Mouse (Mus musculus): Measurements from ENCODE around the gene Mlh3. TPM values are rescaled to one million over a fixed set of nuclear protein-coding genes. Genes with fewer than 3 reads are reported as not detected.
A peak's percentile ranks its signal among the peaks of the same experiment; 100 is the strongest.

Gene Mlh3
- polyA plus RNA-seq, 2 experiments, result 8.6 to 12.3 TPM

- Histone ChIP-seq H3K9ac (ENCODE audit: low read depth, low read length, severe bottlenecking) (no peak overlapping the region), H3K36me3 (ENCODE audit: control insufficient read depth, insufficient read depth, low read length) (peaks cover 44% of the 10 kb centered on the region), H3K4me2 (replicated peaks; ENCODE audit: low read depth, low read length, severe bottlenecking) (no peak overlapping the region), H3K9me3 (ENCODE audit: control insufficient read depth, low read length) (no peaks in the 10 kb centered on the region), H3K27ac (replicated peaks; ENCODE audit: low read depth, low read length) (no peak overlapping the region), H3K27me3 (ENCODE audit: control insufficient read depth, insufficient read depth, low read length) (no peaks in the 10 kb centered on the region), H3K4me1 (ENCODE audit: control insufficient read depth, insufficient read depth, low read length) (no peaks in the 10 kb centered on the region), H3K4me3 (replicated peaks; ENCODE audit: low read length) (no peak overlapping the region)
- ATAC-seq (ENCODE audit: low FRiP score, low read depth) (peak; percentile 89), DNase-seq (ENCODE audit: low spot score) (peak; percentile 65)
- no peak for TF ChIP-seq POLR2A (IDR thresholded peaks at IDR 0.05; ENCODE audit: borderline replicate concordance, extremely low read depth, insufficient read depth, insufficient read length)
- WGBS, result 38% methylated on average over 7 of the region's 7 CpGs
Observed at GRCm38 (mm10) chr12:85227227-85227626, 43.2 kb downstream of the Mlh3 start.

GRCm38 (mm10) chr12:85219905-85220290 lies 50.5 kb downstream of the Mlh3 start:
- Histone ChIP-seq H3K4me3 (replicated peaks; ENCODE audit: low read length) (peak overlapping the region; percentile 86), H3K4me1 (ENCODE audit: control insufficient read depth, insufficient read depth, low read length) (peaks cover 18% of the 10 kb centered on the region), H3K27ac (replicated peaks; ENCODE audit: low read depth, low read length) (peak overlapping the region; percentile 65), H3K9ac (ENCODE audit: low read depth, low read length, severe bottlenecking) (peak overlapping the region; percentile 66), H3K4me2 (replicated peaks; ENCODE audit: low read depth, low read length, severe bottlenecking) (peak overlapping the region; percentile 83), H3K27me3 (ENCODE audit: control insufficient read depth, insufficient read depth, low read length) (no peaks in the 10 kb centered on the region), H3K36me3 (ENCODE audit: control insufficient read depth, insufficient read depth, low read length) (peaks cover 43% of the 10 kb centered on the region), H3K9me3 (ENCODE audit: control insufficient read depth, low read length) (no peaks in the 10 kb centered on the region)
- no peak for ATAC-seq (ENCODE audit: low FRiP score, low read depth)
- WGBS, result 4% methylated on average over 11 of the region's 12 CpGs
- no peak for DNase-seq (ENCODE audit: low spot score)
- no peak for TF ChIP-seq POLR2A (IDR thresholded peaks at IDR 0.05; ENCODE audit: borderline replicate concordance, extremely low read depth, insufficient read depth, insufficient read length)

- WGBS, result under 1% methylated on average over 49 of the region's 54 CpGs
- Histone ChIP-seq H3K4me3 (replicated peaks; ENCODE audit: low read length) (peak within 1 kb of the TSS; percentile 86), H3K4me1 (ENCODE audit: control insufficient read depth, insufficient read depth, low read length) (peaks cover 18% of the 10 kb centered on the region), H3K9me3 (ENCODE audit: control insufficient read depth, low read length) (no peaks in the 10 kb centered on the region), H3K4me2 (replicated peaks; ENCODE audit: low read depth, low read length, severe bottlenecking) (peak within 1 kb of the TSS; percentile 83), H3K9ac (ENCODE audit: low read depth, low read length, severe bottlenecking) (peak within 1 kb of the TSS; percentile 66), H3K27ac (replicated peaks; ENCODE audit: low read depth, low read length) (peak within 1 kb of the TSS; percentile 74), H3K27me3 (ENCODE audit: control insufficient read depth, insufficient read depth, low read length) (no peaks in the 10 kb centered on the region), H3K36me3 (ENCODE audit: control insufficient read depth, insufficient read depth, low read length) (peaks cover 37% of the 10 kb centered on the region)
- ATAC-seq (ENCODE audit: low FRiP score, low read depth) (peak; percentile 100), DNase-seq (ENCODE audit: low spot score) (peak; percentile 96)
- 0 out of 2 replicates have a peak, but pooled peaks have one; percentile 45 for TF ChIP-seq POLR2A (IDR thresholded peaks at IDR 0.05; ENCODE audit: borderline replicate concordance, extremely low read depth, insufficient read depth, insufficient read length)
Observed at GRCm38 (mm10) chr12:85219236-85219904, 51.0 kb downstream of the Mlh3 start, which contains the start of gene Eif2b2. Eif2b2 (plus strand) TSS chr12:85219481.

GRCm38 (mm10) chr12:85217733-85218310 lies 52.6 kb downstream of the Mlh3 start:
- peaks cover 18% of the 10 kb centered on the region for H3K4me1 ChIP-seq (ENCODE audit: control insufficient read depth, insufficient read depth, low read length)
- peaks cover 22% of the 10 kb centered on the region for H3K36me3 ChIP-seq (ENCODE audit: control insufficient read depth, insufficient read depth, low read length)
- TF ChIP-seq POLR2A (IDR thresholded peaks at IDR 0.05; ENCODE audit: borderline replicate concordance, extremely low read depth, insufficient read depth, insufficient read length), result no peak
- no peaks in the 10 kb centered on the region for H3K9me3 ChIP-seq (ENCODE audit: control insufficient read depth, low read length)
- 77% methylated on average over 2 of the region's 2 CpGs for WGBS
- ATAC-seq (ENCODE audit: low FRiP score, low read depth), result no peak
- H3K4me2 ChIP-seq (replicated peaks; ENCODE audit: low read depth, low read length, severe bottlenecking), result no peak overlapping the region
- no peak overlapping the region for H3K4me3 ChIP-seq (replicated peaks; ENCODE audit: low read length)
- DNase-seq (ENCODE audit: low spot score), result no peak
- H3K27ac ChIP-seq (replicated peaks; ENCODE audit: low read depth, low read length), result no peak overlapping the region
- no peak overlapping the region for H3K9ac ChIP-seq (ENCODE audit: low read depth, low read length, severe bottlenecking)
- H3K27me3 ChIP-seq (ENCODE audit: control insufficient read depth, insufficient read depth, low read length), result no peaks in the 10 kb centered on the region

- no peaks in the 10 kb centered on the region for H3K9me3 ChIP-seq (ENCODE audit: control insufficient read depth, low read length)
- DNase-seq (ENCODE audit: low spot score) (no peak), ATAC-seq (ENCODE audit: low FRiP score, low read depth) (no peak)
- no peaks in the 10 kb centered on the region for H3K27me3 ChIP-seq (ENCODE audit: control insufficient read depth, insufficient read depth, low read length)
- 52% methylated on average over 5 of the region's 5 CpGs for WGBS
- TF ChIP-seq POLR2A (IDR thresholded peaks at IDR 0.05; ENCODE audit: borderline replicate concordance, extremely low read depth, insufficient read depth, insufficient read length), result no peak
- no peak overlapping the region for H3K4me3 ChIP-seq (replicated peaks; ENCODE audit: low read length)
- H3K4me1 ChIP-seq (ENCODE audit: control insufficient read depth, insufficient read depth, low read length), result peaks cover 7% of the 10 kb centered on the region; the same call in 1 of the 2 replicates
- no peak overlapping the region for H3K4me2 ChIP-seq (replicated peaks; ENCODE audit: low read depth, low read length, severe bottlenecking)
- no peaks in the 10 kb centered on the region for H3K36me3 ChIP-seq (ENCODE audit: control insufficient read depth, insufficient read depth, low read length)
- H3K9ac ChIP-seq (ENCODE audit: low read depth, low read length, severe bottlenecking), result no peak overlapping the region
- no peak overlapping the region for H3K27ac ChIP-seq (replicated peaks; ENCODE audit: low read depth, low read length)
Observed at GRCm38 (mm10) chr12:85215031-85215430, 55.4 kb downstream of the Mlh3 start.
